Mouse (Mus musculus) brain, embryonic 14.5 days (tissue): ENCODE measurements around the gene Habp4.
A peak's percentile ranks its signal among the peaks of the same experiment; 100 is the strongest.

Experiments
- CTCF ChIP-seq: fragments of 200-500 bp; IDR thresholded peaks from 2 replicates; pipeline ENCODE4 v1.5.1; 2012; ENCODE audit warnings: inconsistent platforms, mild to moderate bottlenecking, moderate library complexity, borderline replicate concordance; ENCODE audit not compliant: insufficient read depth, insufficient read length; ENCODE audit errors: extremely low read depth
- POLR2A ChIP-seq: fragments of 200-500 bp; IDR thresholded peaks from 2 replicates; pipeline ENCODE4 v1.6.1; 2012; ENCODE audit warnings: mild to moderate bottlenecking, inconsistent platforms, borderline replicate concordance; ENCODE audit not compliant: poor library complexity, insufficient read depth, insufficient read length, severe bottlenecking; ENCODE audit errors: extremely low read depth

- peak; percentile 32; the same call in 1 of the 2 replicates for TF ChIP-seq CTCF
- no peak for TF ChIP-seq POLR2A
These were observed 6.5 kb upstream of the Habp4 start for GRCm38 (mm10) chr13:64155171-64155571.
